Mouse (Mus musculus): ENCODE data around the gene Khdc3.
"Not testable (repeated sequence)": the region's sequence is repeated elsewhere in the genome, so short reads cannot be mapped to it uniquely, and the experiment has no call there.

Gene Khdc3

DNA sequence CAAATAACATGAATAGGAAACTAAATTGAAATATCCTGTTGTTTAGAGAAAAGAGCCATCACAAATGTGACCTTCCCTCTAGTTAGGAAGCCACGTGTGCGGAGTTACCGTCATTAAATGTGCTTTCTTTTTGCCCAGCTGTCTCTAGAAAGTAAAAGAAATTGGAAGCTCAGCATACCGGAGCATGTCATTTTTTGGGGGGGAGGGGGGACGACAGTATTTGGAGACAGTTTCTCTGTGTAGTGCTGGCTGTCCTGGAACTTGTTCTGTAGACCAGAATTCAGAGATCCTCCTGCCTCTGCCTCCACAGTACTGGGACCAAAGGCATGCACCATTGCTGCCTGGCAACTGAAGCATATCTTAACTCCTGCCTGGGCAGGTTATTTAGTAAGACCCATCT lies at the start of gene Khdc3:
Khdc3 (plus strand) TSS at position 301 of the 400 bp plus-strand sequence.
- DNase-seq (ENCODE audit: extremely low read depth, low read depth), result no peak

DNA sequence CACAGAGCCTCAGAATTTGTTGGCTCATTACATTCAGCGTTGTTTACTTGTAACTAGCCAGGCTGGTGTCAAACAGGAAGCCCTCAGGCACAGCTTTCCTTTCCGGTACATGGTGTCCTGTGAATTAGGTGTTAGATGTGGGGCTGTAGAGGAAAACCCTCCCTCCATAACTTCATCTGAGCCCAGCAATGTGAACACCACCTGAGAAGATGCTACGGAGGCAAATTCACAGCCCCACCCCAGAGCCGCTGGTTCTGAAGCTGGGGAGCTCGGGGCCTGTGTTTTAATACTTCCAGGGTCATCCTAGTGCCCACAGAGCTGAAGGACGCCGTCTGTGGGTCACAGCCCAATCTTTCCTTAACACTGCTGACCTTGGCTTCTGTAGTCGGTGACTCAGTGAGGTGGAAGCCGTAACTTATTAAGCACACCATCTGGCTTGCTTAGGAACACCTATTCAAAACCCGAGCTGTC lies 46.2 kb upstream of the Khdc3 start:
- DNase-seq (ENCODE audit: extremely low read depth, low read depth), result no peak

DNA sequence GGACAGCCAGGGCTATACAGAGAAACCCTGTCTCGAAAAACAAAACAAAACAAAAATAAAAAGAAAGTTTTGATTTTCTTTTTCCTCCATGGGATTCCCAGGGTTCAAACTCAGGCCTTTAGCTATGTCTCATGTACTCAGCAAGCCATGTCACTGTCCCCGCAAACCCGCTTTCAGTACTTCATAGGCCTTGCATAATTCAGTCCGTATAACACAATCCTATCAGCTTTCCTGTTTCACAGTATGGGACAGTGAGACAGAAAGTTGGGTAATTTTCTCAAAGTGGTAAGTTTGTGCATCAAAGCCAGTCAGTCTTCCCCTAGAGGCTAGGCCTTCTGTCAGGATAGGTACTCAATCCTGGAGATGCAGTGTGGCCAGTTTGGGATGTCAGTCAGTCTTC lies 42.4 kb upstream of the Khdc3 start:
- no peak for DNase-seq (ENCODE audit: extremely low read depth, low read depth)

DNA sequence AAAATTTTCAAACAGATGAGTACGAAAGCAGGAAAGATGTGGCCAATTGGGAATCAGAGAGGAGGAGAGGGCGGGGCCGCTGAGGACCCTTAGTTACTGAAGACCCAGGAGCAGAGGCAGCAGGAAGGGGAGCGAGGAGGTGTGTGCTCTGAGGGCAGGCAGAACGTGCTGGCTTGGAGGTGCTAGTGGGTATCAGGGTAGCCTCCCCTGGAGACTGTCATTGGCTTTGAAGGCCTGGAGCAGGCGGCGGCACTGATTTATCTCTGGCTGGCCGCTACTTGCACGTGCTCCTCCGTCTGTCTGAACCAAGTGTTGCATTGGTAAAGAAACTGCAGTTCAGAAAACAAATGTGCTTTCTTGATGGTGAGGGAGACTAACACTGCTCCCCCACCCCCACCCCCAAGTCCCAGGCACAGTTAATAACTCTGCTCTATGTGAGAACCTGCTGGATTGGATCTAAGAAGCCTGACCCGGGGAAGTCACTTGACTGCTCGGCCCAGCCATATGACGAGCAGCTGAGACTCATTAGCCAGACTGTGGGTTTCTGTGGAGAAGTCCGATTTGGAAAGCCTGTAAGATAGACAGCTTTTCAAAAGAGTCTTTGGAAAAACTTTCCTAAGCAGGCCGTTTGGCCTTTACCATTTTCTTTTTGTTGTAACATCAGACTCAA lies 37.9 kb upstream of the Khdc3 start:
- no peak for DNase-seq (ENCODE audit: extremely low read depth, low read depth)

DNA sequence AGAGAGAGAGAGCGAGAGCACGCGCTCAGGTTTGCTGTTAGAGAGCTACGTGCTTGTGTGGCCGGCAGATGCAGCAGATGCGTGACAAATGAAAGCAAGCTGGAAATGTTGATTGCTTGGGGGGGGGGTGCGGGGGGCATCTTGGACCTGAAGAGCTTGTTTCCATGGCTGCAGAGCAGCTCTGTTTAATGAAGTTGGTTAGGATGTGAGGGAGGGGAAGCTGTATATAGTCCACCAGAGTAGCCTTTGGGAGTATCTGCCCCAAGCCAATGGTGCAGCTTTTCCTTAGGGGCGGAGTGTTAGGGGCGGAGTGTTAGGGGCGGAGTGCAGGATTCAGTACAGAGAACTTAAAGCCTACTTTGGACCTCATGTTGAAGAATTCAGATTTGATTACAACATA lies 34.5 kb upstream of the Khdc3 start:
- no peak for DNase-seq (ENCODE audit: extremely low read depth, low read depth)

DNA sequence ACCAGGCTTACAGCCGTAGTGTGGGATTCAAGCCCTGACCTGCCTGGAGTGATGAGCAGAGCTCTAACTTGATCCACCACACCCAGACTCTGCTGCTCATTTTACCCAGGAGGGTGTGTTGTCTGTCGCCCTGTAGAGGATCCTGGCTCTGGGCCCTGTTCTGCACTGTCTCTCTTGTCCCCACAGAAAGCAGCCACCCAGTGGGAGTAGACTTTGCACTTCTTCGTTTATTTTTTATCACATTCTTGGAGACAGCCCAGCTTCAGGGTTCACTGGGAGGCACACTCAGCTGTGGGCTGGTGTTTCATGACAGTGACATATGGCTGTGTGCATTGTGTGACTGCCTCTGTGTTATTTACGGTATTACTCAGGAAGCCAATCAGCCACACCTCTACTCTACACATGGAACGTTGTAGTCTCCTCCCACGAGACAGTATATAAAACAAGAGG lies 33.4 kb upstream of the Khdc3 start:
- DNase-seq (ENCODE audit: extremely low read depth, low read depth), result no peak

DNA sequence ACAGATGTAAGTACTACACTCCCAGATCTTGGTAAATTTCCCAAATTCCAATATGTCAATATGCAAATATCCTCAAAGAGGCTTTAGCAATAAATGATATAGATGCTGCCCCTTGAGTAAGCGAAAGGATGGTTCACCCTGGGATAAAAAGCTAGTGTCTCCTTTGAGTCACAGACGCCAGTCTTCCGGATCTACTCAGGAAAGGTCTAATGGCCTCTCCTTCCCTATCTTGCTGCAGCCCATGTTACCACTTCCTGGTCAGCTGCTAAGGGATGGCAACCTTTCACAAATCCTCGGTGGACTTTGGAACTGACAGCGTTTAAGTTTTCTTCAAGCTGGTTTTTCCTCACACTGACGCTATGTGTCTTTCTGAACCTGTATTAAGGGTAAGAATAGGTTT lies 32.9 kb upstream of the Khdc3 start:
- no peak for DNase-seq (ENCODE audit: extremely low read depth, low read depth)

DNA sequence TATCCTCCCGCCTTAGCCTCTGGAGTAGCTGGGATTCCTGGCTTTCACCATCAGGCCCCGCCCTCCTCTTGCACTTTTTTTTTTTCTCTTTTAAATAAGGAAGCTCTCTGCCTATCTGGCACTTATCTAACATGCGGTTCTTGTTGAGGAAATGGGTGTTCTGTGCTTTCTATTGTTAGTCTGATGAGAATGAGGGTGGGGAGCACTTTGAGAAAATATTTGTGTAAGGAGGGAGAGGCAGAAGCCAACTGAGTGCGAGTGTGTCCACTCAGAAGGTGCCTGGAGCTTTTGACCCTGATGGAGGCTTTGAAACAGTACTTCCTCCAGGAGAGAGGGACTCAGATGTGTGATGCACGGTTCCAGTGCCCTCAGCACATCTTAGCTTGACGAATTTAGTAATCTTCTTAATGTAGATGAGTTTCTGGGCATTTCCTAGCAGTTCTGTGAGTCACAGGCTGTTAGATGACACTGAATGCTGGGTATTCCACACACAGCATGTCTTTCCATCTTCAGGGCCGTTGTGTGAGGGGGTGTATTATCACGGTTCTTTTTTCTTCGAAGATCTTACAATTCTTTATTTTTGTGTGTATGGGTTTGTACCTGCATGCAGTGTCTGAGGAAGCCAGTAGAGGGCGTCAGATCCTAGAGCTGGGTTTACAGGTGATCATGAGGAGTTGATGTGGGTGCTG lies 30.5 kb upstream of the Khdc3 start:
- DNase-seq (ENCODE audit: extremely low read depth, low read depth), result peak; percentile 79

DNA sequence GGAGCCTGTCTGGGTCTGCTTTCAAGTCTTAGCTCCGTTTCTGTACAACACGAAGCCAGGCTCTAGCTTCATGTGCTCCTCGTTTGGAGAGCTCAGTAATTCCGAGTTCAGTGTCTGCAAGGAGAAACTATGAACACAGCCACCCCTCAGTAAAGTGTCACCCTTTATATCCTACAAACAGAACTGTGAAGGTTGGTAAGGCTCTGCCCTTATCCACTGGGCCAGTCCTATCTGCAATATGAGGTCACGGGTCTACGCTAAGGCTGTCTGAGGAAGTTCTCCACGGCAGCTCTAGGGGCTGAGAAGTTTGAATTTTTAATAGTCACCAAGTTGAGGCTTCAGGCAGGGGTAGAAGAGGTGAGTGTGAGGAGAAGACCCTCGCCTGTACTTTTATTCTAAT lies 29.2 kb upstream of the Khdc3 start:
- DNase-seq (ENCODE audit: extremely low read depth, low read depth), result peak; percentile 54

DNA sequence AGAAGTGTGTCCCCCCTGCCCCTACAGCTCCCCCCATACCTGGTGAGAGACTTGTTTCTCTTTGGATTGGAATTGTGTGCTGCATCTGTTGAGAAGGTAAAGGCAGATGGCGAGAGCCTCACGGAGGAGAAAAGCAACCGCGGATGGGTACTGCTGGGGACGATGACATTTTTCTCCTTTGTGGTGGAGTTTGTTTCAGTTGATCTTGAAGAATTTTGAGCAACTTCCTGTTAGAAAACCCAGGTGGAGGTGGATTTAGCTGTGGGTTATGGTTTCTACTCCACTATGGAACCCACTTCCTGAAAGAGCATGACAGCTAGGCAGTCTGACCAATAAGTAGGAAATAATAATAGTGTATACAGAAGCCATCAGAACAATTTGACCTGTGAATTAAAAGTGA lies 28.5 kb upstream of the Khdc3 start:
- no peak for DNase-seq (ENCODE audit: extremely low read depth, low read depth)

DNA sequence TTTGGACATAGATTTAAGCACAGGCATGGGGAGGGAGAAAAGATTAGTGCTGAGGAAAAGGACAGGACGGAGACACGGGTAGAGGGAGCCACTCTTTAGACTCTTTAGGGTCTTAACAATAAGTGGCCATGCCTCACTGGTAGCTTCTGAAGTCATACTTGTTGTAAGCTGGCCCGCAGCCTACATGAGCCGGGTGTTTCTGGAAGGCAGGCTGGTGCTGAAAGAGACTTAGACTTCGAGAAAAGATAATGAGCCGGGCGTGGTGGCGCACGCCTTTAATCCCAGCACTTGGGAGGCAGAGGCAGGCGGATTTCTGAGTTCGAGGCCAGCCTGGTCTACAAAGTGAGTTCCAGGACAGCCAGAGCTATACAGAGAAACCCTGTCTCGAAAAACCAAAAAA lies 22.3 kb upstream of the Khdc3 start:
- DNase-seq (ENCODE audit: extremely low read depth, low read depth), result not testable (repeated sequence)

DNA sequence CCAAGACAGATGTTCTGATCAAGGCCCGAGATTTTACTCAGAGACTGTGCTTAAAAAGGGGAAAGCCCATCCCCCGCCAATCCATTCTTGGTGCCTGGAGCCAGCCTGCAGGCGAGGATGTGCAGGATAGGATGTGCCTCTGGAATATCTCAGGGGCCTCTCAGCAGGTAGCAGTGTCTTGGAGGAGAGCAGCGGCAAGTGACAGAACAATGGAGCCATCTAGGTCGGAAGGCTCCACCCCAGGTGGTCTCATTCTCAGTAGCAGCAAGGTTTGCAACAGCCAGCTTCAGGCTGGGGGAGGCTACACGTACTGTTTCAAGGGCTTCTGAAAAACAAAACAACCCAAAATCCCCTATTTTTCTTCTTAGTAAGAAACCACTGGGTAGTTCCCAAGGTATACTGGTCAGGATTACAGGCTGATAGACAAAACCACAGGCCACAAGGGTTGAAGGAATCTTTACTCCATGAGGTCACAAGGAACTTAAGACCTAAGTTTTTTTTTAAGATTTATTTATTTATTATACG lies 21.8 kb upstream of the Khdc3 start:
- DNase-seq (ENCODE audit: extremely low read depth, low read depth), result no peak

DNA sequence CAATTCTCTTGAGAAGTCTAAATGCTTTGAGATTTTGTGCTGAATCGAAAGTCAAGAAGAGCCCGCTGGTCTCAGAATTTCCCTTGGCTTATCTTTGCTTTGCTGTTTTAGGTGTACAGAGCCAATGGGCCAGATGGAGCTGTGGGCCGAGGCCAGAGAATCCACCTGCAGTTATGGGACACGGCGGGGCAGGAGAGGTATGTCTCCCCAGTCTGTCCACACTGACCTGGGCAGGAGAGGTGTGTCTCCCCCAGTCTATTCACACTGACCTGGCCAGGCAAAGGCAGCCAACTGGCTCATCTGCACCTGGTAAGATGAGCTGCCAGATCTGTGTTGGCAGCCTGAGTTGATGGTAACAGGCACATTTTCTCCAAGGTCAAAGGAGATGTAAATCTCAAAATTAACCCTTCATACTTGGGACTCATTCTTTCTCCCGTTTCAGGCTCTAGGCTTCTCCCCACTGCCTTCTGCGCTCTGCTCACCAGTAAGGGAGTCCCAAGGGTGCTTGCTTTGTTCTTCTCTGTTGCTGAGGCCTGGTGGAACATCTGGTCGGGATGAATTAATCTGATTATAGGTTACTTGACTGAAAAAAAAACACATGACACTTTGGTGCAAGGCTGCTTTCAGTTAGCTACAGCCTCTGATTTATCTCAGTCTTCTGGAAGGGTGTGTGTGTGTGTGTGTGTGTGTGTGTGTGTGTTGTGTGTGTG lies 19.2 kb upstream of the Khdc3 start:
- no peak for DNase-seq (ENCODE audit: extremely low read depth, low read depth)

DNA sequence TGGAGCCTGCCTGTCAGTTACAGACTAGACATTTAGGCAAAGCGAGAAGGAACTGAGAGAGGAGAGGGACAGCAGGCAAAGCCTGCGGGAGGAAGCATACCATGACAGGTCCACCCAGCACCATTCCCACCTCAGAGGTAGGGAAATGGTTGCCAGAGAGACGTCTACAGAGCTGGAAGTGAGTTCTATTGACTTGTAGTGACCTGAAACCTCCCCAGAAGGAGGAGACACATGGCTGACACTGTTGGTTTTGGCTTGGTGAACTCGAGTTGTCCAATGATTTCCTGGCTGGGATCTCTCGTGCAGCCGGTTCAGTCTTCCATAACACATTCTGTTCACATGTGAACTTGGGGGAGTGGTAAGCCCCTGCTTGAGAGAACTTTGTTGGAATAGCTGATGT lies 17.7 kb upstream of the Khdc3 start:
- no peak for DNase-seq (ENCODE audit: extremely low read depth, low read depth)

DNA sequence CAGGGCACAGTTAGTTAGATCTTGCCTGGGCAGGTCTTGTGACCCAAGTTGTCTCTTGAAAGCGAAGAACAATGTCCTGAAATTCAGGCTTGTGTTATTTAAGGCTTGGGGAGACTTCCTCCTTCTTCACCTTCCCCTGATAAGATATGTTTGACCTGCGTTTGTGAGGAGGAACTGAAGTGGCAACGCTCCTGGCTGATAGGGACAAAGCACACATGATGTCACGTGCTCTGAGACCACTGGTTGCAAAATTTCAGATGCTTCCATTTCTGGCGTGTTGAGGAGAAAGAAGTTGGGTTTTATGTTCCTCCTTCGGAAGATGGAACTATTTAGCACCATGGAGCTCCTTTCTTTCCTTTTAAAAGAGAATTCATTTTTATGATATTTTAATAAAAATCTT lies 15.8 kb upstream of the Khdc3 start:
- peak; percentile 89 for DNase-seq (ENCODE audit: extremely low read depth, low read depth)

DNA sequence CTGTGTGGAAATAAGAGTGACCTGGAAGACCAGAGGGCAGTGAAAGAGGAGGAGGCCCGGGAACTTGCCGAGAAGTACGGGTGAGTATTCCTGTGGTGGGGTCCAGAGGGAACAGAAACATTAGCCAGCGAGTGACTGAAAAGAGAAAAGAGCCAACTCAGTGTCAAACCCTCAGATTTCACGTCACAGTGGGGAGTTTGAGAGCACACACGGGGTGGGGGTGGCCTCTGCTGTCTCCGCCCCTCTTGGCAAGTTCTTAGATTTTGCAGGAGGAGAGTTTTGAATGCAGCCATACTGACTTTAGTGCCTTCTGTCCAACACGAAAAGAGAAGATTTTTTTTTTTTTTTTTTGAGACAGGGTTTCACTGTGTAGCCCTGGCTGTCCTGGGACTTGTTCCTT lies 14.5 kb upstream of the Khdc3 start:
- DNase-seq (ENCODE audit: extremely low read depth, low read depth), result no peak

DNA sequence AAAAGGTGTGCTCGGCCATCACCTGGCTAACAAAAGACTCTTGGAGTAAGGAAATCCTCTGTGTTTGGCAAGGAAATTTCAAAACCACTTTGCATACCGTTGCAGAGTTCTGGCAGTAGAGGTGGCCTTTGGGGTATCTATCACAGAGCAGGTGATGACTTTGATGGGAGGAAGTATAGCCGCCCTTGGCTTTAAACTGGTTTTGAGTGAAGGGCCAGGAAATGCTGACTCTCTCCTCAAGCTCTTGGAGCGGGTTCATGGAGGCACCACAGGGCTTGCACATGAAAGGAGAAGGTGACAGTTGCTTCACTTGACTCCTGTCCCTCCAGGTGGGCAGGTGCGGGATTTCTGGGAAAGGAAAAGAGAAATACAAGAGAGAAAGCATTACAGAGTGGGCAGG lies 14.1 kb upstream of the Khdc3 start:
- no peak for DNase-seq (ENCODE audit: extremely low read depth, low read depth)

DNA sequence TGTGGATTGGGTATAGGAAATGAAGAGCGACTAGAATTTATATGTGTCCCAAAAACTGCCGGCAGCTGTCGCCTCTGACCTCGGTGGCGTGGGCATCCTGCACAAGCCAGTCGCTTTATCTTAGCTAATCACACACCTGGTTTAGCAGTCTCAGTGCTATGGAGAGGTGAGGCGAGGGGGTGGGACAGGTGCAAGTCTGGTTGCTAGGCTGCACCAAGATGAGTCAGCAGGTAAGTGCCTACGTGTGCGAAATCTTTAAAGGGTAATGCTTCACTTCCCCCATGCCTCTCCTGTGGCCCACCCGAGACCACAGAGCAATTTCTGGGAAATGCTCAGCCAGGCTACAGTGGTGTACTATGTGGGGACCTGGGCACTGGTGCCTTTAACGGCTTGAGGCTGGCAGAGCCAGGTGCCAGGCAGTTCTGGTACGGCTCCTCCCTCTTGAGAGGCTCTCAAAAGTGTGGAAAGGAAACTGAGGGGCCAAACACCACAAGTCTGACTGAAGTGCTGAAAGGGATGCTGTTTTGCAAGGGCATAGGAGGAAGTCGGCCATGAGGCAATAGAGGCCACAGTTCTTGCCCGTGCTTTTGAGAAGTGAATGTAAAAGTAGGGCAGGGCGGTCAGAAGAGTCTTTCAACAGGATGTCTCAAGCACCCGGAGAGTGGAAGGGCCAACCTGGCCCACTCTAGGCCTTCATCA lies 12.3 kb upstream of the Khdc3 start:
- DNase-seq (ENCODE audit: extremely low read depth, low read depth), result no peak

DNA sequence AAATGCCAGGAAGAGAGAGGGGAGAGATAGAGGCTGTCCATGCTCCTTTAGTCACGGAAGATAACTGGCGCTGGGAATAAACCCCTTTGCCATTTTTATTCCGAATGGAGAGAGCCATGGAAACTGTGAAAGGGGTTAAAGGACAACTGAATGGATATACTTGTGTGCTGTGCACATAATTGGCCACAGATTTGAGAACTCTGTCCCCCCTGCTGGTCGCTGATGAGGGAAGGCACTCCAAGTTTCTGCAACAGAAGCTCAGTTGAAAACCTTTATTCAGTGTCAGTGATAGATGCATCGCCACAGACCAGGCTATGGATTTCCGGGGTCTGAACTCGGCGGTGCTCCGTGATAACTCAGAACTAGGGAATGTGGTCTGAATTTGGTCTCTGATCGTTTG lies 11.5 kb upstream of the Khdc3 start:
- no peak for DNase-seq (ENCODE audit: extremely low read depth, low read depth)

DNA sequence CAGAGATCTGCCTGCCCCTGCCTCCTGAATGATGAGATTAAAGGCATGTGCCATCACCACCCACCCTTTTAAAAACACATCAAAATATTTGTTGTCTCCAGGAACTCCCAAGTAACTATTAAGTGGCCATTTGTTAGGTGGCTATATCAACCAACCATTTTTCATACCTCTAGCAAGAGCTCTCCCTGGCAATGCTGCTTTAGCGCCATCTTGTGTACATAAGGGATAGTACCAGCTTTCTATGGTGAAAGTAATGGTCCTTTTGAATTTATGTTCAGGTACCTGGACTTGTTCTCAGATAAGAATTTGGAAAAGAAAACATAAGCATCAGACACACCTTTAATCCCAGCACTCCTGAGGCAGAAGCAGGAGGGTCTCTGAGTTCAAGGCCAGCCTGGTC lies 9.9 kb upstream of the Khdc3 start:
- peak; percentile 56 for DNase-seq (ENCODE audit: extremely low read depth, low read depth)

DNA sequence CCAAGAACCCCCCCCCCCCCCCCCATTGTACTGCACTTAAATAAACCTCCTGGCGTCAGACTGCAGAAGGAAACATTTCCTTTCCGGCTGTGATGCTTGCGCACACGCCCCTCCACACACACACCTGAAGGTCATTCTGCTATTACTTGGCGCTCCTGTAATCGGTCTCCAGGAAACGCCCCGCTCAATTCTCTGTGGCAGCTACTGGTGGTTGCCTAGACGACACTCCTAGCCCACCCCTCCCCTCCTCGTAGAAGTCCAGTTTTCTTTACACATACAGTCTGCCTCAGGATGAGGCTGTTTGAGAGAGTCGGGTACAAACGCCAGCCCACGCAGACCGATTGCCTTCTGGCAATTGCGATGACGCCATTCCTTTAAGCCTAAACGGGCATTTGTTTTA lies 7.1 kb upstream of the Khdc3 start:
- DNase-seq (ENCODE audit: extremely low read depth, low read depth), result no peak

DNA sequence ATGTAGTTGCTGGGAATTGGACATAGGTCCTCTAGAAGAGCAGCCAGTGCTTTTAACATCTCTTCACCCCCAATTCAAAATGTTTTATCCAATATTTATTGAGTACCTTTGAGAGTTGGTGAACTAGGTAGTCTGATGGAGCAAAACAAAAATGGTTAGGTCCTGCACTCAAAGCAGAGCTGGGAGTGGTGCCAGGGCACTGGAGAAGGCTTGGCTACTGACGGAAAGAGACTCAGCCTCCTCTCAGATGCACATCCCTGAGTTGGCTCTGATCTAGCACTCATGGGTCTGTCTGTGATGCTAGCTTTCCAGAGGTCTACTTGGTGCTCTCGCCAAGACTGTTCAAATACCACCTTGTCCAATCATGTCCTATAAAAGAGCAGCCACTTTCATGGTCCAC lies 3.7 kb upstream of the Khdc3 start:
- DNase-seq (ENCODE audit: extremely low read depth, low read depth), result no peak

All from MEL-GATA-1-ER (cell line).